Mouse (Mus musculus): ENCODE data around the gene Arntl. TPM values are rescaled to one million over a fixed set of nuclear protein-coding genes. Genes with fewer than 3 reads are reported as not detected.

The Arntl gene
- total and polyA plus RNA-seq, 2 experiments from 2014 or later = 21.1 to 29.7 TPM

- TF ChIP-seq CTCF (IDR thresholded peaks at IDR 0.05) = no peak
- no peaks in the 10 kb centered on the region for H3K36me3 ChIP-seq (ENCODE audit: insufficient read depth, low read length)
- no peaks in the 10 kb centered on the region for H3K9me3 ChIP-seq (ENCODE audit: low read length)
- no peak overlapping the region for H3K4me2 ChIP-seq (ENCODE audit: low read depth, low read length, poor library complexity, severe bottlenecking)
- DNase-seq (ENCODE audit: low spot score) = no peak
- no peaks in the 10 kb centered on the region for H3K27me3 ChIP-seq (ENCODE audit: insufficient read depth, low read length)
- ATAC-seq (ENCODE audit: low FRiP score) = no peak
- no peak overlapping the region for H3K9ac ChIP-seq (replicated peaks; ENCODE audit: low read length, poor library complexity, severe bottlenecking)
- 82% methylated on average over 4 of the region's 4 CpGs for WGBS
- H3K27ac ChIP-seq (ENCODE audit: low read depth, low read length) = no peak overlapping the region
- no peak overlapping the region for H3K4me3 ChIP-seq (ENCODE audit: low read depth, low read length)
- no peaks in the 10 kb centered on the region for H3K4me1 ChIP-seq (ENCODE audit: insufficient read depth, low read length)
These were observed 31.8 kb upstream of the Arntl start for GRCm38 (mm10) chr7:113175481-113175880.

- ATAC-seq (ENCODE audit: low FRiP score) = no peak
- Histone ChIP-seq H3K9ac (replicated peaks; ENCODE audit: low read length, poor library complexity, severe bottlenecking) (no peak overlapping the region), H3K27ac (ENCODE audit: low read depth, low read length) (no peak overlapping the region), H3K4me3 (ENCODE audit: low read depth, low read length) (no peak overlapping the region), H3K36me3 (ENCODE audit: insufficient read depth, low read length) (no peaks in the 10 kb centered on the region), H3K9me3 (ENCODE audit: low read length) (no peaks in the 10 kb centered on the region), H3K27me3 (ENCODE audit: insufficient read depth, low read length) (no peaks in the 10 kb centered on the region), H3K4me1 (ENCODE audit: insufficient read depth, low read length) (no peaks in the 10 kb centered on the region), H3K4me2 (ENCODE audit: low read depth, low read length, poor library complexity, severe bottlenecking) (no peak overlapping the region)
- WGBS = 93% methylated on average over 6 of the region's 6 CpGs
- no peak for TF ChIP-seq CTCF (IDR thresholded peaks at IDR 0.05)
- DNase-seq (ENCODE audit: low spot score) = no peak
These were observed 29.2 kb upstream of the Arntl start for GRCm38 (mm10) chr7:113178073-113178472.

- Histone ChIP-seq H3K27ac (ENCODE audit: low read depth, low read length) (no peak overlapping the region), H3K9me3 (ENCODE audit: low read length) (no peaks in the 10 kb centered on the region), H3K4me3 (ENCODE audit: low read depth, low read length) (no peak overlapping the region), H3K27me3 (ENCODE audit: insufficient read depth, low read length) (no peaks in the 10 kb centered on the region), H3K4me2 (ENCODE audit: low read depth, low read length, poor library complexity, severe bottlenecking) (no peak overlapping the region), H3K36me3 (ENCODE audit: insufficient read depth, low read length) (no peaks in the 10 kb centered on the region), H3K9ac (replicated peaks; ENCODE audit: low read length, poor library complexity, severe bottlenecking) (no peak overlapping the region), H3K4me1 (ENCODE audit: insufficient read depth, low read length) (no peaks in the 10 kb centered on the region)
- no peak for TF ChIP-seq CTCF (IDR thresholded peaks at IDR 0.05)
- ATAC-seq (ENCODE audit: low FRiP score) (no peak), DNase-seq (ENCODE audit: low spot score) (no peak)
- WGBS = 89% methylated on average over 8 of the region's 8 CpGs
These were observed 23.5 kb upstream of the Arntl start for GRCm38 (mm10) chr7:113183787-113184186.

- DNase-seq (ENCODE audit: low spot score) = no peak
- TF ChIP-seq CTCF (IDR thresholded peaks at IDR 0.05) = no peak
- H3K9me3 ChIP-seq (ENCODE audit: low read length) = no peaks in the 10 kb centered on the region
- no peak overlapping the region for H3K4me3 ChIP-seq (ENCODE audit: low read depth, low read length)
- H3K9ac ChIP-seq (replicated peaks; ENCODE audit: low read length, poor library complexity, severe bottlenecking) = no peak overlapping the region
- ATAC-seq (ENCODE audit: low FRiP score) = no peak
- H3K4me1 ChIP-seq (ENCODE audit: insufficient read depth, low read length) = no peaks in the 10 kb centered on the region
- H3K36me3 ChIP-seq (ENCODE audit: insufficient read depth, low read length) = no peaks in the 10 kb centered on the region
- no peaks in the 10 kb centered on the region for H3K27me3 ChIP-seq (ENCODE audit: insufficient read depth, low read length)
- no peak overlapping the region for H3K27ac ChIP-seq (ENCODE audit: low read depth, low read length)
- H3K4me2 ChIP-seq (ENCODE audit: low read depth, low read length, poor library complexity, severe bottlenecking) = no peak overlapping the region
These were observed 22.2 kb upstream of the Arntl start for GRCm38 (mm10) chr7:113185056-113185455.

- 72% methylated on average over 10 of the region's 10 CpGs for WGBS
- no peak overlapping the region for H3K4me2 ChIP-seq (ENCODE audit: low read depth, low read length, poor library complexity, severe bottlenecking)
- no peaks in the 10 kb centered on the region for H3K36me3 ChIP-seq (ENCODE audit: insufficient read depth, low read length)
- no peaks in the 10 kb centered on the region for H3K9me3 ChIP-seq (ENCODE audit: low read length)
- no peak for TF ChIP-seq CTCF (IDR thresholded peaks at IDR 0.05)
- H3K27ac ChIP-seq (ENCODE audit: low read depth, low read length) = no peak overlapping the region
- H3K4me1 ChIP-seq (ENCODE audit: insufficient read depth, low read length) = no peaks in the 10 kb centered on the region
- no peak for DNase-seq (ENCODE audit: low spot score)
- ATAC-seq (ENCODE audit: low FRiP score) = no peak
- H3K27me3 ChIP-seq (ENCODE audit: insufficient read depth, low read length) = no peaks in the 10 kb centered on the region
- H3K9ac ChIP-seq (replicated peaks; ENCODE audit: low read length, poor library complexity, severe bottlenecking) = no peak overlapping the region
- no peak overlapping the region for H3K4me3 ChIP-seq (ENCODE audit: low read depth, low read length)
These were observed 21.0 kb upstream of the Arntl start for GRCm38 (mm10) chr7:113186041-113186800.

GRCm38 (mm10) chr7:113188091-113188490 lies 19.2 kb upstream of the Arntl start:
- TF ChIP-seq CTCF (IDR thresholded peaks at IDR 0.05) = no peak
- Histone ChIP-seq H3K36me3 (ENCODE audit: insufficient read depth, low read length) (no peaks in the 10 kb centered on the region), H3K4me1 (ENCODE audit: insufficient read depth, low read length) (no peaks in the 10 kb centered on the region), H3K9ac (replicated peaks; ENCODE audit: low read length, poor library complexity, severe bottlenecking) (no peak overlapping the region), H3K9me3 (ENCODE audit: low read length) (no peaks in the 10 kb centered on the region), H3K27ac (ENCODE audit: low read depth, low read length) (no peak overlapping the region), H3K4me3 (ENCODE audit: low read depth, low read length) (no peak overlapping the region), H3K27me3 (ENCODE audit: insufficient read depth, low read length) (no peaks in the 10 kb centered on the region), H3K4me2 (ENCODE audit: low read depth, low read length, poor library complexity, severe bottlenecking) (no peak overlapping the region)
- WGBS = 52% methylated on average over 2 of the region's 2 CpGs
- no peak for DNase-seq (ENCODE audit: low spot score)
- no peak for ATAC-seq (ENCODE audit: low FRiP score)

All from midbrain, postnatal 0 days (tissue).